Mouse (Mus musculus) B cell, adult 62 days (primary cell): ENCODE measurements around the gene Lhfpl2. TPM values are rescaled to one million over a fixed set of nuclear protein-coding genes. Genes with fewer than 3 reads are reported as not detected.

Experiments
- total RNA-seq: library from RNA; stranded (reverse); gene quantifications from 4 replicates; pipeline ENCODE4 v1.2.4, GENCODE M21; 2023

Lhfpl2 gene
- not detected in 4 replicates for total RNA-seq

GRCm38 (mm10) chr13:94057563-94058560 lies at the start of gene Lhfpl2:
TSS of gene Lhfpl2 (plus strand) at chr13:94057796.

Other genes starting within 250 kb of the Lhfpl2 start
- gene Scamp1, start 228.1 kb downstream of the Lhfpl2 start, total RNA-seq, result 4.0 to 7.4 TPM (median 6.2 TPM) in 4 replicates